Mouse (Mus musculus): ENCODE results near the gene Snrpa.
A peak's percentile ranks its signal among the peaks of the same experiment; 100 is the strongest.

Snrpa gene

DNA sequence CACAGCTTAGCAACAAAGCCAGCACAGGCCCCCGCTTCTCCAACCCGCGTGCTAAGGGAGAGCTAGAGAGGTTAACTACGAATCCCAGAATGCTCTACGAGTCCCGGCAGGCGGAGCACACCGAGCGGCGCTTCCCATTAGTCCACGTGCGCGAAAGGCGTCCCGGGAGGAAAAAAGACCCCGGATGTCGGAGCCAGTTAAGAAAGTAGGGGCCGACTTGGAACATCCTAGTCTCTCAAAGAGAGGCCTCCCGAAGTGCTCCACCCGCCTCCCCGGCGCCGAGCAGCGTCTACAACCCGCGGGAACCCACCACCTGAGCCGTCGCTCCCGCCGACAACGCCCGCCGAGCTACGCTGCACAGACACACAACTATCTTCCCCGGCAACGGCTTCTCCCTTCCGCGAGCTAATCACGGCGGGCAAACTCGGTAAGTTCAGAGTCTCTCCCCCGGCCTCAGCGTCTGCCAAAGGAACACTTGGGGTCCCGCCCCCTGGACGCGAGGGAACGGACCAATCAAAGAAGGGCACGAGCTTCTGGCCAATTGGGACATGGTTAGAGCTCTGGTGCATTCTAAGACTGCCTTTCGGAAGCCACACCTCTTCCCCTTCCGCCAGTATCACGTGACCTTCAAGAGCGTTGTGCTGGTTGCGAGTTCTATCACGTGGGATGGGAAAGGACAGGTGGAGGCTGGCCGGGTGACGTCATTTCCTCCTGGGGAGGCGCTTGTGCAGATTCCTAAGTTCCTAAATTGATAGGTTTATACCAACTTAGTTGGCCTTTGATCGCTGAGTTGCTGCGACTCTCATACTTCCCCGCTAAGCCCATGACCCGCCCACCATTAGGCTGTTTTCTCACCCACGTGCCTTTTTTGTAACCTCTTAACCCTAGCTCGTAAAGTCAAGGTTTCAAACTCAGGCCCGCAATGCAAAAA lies at the start of gene Snrpa, which contains the start of gene BC024978:
Gene Snrpa, minus strand, starts transcription at position 591 of the 931 bp plus-strand sequence.
Gene BC024978, plus strand, starts transcription at position 101 of the 931 bp plus-strand sequence.
- peak; percentile 99 for DNase-seq

GRCm38 (mm10) chr7:27244088-27244487 lies 48.0 kb upstream of the Snrpa start:
- peak; percentile 46 for DNase-seq

GRCm38 (mm10) chr7:27243211-27243610 lies 47.1 kb upstream of the Snrpa start:
- no peak for DNase-seq

- DNase-seq = no peak
Measured at GRCm38 (mm10) chr7:27238568-27238967, 42.5 kb upstream of the Snrpa start.

GRCm38 (mm10) chr7:27237527-27237926 lies 41.5 kb upstream of the Snrpa start:
- no peak for DNase-seq

DNA sequence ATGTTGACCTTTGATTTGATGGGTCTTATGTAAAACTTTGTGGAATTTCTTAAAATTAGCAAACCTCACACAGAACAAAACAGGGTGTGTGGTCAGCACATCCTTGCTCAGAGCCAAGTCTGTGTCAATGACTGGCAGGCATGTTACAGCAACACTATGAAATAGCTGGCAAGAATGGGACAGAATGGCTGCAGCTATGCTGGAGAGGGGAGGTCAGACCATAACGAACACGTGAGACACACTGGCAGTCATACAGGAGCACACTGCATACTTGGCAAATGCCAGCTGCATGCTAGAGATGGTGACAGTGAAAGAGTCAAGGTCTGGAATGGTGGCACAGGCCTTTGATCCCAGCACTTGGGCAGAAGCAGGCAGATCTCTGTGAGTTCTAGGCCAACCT lies 39.7 kb upstream of the Snrpa start:
- no peak for DNase-seq

- no peak for DNase-seq
Measured at GRCm38 (mm10) chr7:27233300-27233699, 37.2 kb upstream of the Snrpa start.

- peak; percentile 92 for DNase-seq
Measured at GRCm38 (mm10) chr7:27232781-27233281, 36.8 kb upstream of the Snrpa start, which contains the start of gene Coq8b. Coq8b (plus strand) TSS chr7:27233023.

- DNase-seq = peak; percentile 62
Measured at GRCm38 (mm10) chr7:27231693-27232331, 35.7 kb upstream of the Snrpa start.

GRCm38 (mm10) chr7:27230781-27231180 lies 34.7 kb upstream of the Snrpa start:
- no peak for DNase-seq

DNA sequence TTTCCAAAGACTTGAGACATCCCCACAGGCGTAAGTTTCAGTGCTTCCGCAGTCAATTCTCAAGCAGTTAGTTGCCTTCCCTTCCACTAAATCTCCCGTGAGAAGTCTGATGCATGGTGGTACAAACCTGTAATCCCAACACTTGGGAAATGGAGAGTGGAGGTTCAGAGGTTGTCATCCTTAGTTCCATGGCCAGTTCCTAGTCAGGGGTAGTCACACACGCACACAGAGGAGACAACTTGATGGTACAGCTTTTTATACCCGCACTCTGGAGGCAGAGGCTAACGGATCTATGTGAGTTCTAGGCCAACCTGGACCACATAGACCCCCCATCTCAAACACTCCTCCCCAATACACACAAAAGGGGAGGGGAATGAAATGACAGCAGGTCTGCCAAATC lies 32.8 kb upstream of the Snrpa start:
- no peak for DNase-seq

DNA sequence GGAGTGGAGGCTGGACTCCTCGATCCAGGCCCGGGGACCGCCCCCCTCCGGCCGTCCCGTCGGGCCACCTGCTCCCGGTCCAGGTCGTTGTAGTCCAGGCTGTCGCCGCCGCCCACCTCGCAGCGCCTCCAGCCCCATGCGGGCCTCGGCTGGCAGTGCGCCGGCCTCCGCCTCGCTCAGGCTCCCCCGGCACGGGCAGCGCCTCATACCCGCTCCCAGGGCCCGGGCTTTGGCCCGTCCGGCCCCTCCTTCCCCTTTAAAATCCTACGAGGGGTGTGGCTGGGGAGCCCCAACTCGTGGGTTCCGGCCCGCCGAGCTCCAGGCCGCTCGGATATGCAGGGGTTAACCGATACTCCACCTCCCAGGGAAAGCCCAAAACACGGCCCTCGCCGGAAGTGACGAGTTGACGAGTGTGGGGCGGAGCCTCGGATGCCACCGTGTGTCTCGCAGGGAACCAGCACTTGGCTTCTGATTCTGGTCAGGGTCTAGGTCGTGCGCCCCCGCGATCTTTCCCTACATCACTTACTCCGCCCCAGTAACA lies 32.3 kb upstream of the Snrpa start, which contains the start of gene Itpkc:
Gene Itpkc, minus strand, starts transcription at position 381 of the 541 bp plus-strand sequence.
- DNase-seq = peak; percentile 89

GRCm38 (mm10) chr7:27227676-27228075 lies 31.6 kb upstream of the Snrpa start:
- peak; percentile 77 for DNase-seq

DNA sequence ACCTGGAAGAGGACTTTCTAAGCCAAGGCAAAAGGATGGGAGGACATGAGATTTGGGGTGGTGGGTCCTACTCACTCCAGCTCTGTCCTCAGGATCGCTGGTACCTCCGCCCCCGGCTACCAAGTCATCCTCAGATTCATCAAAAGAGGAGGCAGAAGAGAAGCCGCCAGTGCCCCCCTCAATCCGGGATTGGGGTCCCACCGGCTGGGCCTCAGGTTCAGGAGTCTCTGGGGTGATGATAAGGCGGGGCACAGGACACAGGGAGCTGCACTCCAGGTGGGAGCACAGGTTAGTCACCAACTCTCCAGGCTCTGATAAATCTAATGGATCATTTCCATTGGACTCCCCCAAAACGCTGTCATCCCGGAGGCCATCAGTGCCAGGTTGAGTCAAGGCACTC lies 31.2 kb upstream of the Snrpa start:
- DNase-seq = no peak

DNA sequence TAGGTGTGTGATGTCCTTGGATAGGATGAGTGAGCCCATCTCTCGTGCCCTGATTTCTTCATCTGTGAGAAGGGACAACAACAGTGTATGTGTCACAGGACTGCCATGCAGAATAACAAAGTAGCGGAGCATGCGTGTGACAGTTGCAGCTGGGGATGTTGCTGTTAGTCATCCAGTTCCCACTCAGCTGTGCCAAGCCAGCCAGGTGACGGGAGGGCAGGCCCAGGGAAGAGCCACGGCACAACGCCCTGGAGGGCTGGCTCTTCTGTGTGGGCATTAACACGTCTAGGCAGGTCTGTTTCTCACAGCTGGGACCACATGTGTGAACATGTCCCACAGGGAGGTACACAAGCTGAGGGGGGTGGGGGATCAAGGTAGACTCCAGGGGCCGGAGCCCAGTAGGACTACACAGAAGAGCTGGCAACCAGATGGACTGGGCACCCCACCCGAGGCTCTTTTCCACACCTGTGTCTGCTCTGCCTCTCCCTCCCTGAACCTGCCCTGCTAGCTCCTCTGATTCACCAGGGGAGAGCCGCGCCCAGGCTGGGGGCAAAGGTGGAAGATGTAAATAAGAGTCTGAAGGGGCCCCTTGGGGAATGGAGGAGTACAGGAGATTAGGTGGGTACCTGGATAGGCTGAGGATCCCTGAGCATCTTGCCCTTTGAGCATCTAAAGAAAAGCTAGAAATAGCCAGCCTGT lies 29.0 kb upstream of the Snrpa start:
- DNase-seq = no peak

GRCm38 (mm10) chr7:27222538-27222937 lies 26.5 kb upstream of the Snrpa start:
- no peak for DNase-seq

GRCm38 (mm10) chr7:27221939-27222338 lies 25.9 kb upstream of the Snrpa start:
- no peak for DNase-seq

GRCm38 (mm10) chr7:27219937-27220336 lies 23.9 kb upstream of the Snrpa start:
- no peak for DNase-seq

- DNase-seq = peak; percentile 85
Measured at GRCm38 (mm10) chr7:27218586-27218985, 22.5 kb upstream of the Snrpa start.

DNA sequence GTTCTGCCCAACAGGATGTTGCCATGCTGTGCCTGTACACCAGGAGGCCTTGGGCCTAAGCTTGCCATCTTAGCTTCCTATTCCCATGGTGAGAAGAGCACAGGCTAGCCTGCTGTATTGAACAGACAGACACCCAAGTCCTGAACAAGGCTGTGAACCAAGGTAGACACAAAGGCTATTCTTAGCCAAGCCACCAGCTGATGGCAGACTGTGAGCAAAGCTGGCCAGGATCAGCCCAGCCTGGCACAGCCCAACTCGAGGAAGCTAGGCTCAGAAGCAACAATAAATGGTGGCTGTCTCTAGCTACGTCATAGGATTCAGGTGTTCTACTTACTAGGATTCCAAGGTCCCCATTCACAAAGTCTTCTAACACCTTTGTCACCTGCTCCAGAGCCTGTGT lies 16.6 kb upstream of the Snrpa start:
- no peak for DNase-seq

DNA sequence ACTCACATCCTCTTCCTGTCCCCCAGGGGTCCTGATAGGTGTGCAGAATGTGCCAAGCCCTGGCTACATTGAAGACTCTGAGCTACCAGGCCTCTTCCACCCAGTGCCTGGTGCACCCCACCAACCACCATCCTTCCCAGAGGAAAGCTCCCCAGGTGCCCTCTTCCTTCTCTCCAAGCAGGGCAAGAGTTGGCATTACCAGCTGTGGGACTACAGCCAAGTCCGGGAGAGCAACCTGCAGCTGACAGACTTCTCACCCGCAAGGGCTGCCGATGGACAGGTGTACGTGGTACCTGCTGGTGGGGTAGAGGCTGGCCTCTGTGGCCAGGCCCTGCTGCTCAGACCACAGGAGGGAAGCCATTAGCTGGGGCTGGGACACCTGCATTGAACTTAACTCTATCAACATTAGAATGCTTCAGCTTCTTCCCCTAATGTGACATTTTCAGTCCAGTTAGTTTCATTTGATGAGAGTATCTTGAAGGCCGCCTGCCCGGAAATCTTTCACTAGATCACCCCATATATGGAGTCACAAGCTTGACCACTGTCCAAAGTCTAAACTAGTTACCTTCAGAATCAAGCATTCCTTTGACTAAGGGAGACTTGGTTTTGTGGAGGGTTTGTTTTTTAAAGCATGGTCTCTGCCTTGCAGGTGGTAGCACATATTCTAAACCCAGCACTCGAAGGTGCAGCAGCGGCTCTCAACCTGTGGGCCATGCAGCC lies 7.8 kb upstream of the Snrpa start:
- DNase-seq = peak; percentile 64

- no peak for DNase-seq
Measured at GRCm38 (mm10) chr7:27198779-27199178, 2.7 kb upstream of the Snrpa start.

All from cerebellum, adult 9-10 months (tissue).